Mouse (Mus musculus) limb, embryonic 13.5 days (tissue): Measurements from ENCODE around the gene Arap2. TPM values are rescaled to one million over a fixed set of nuclear protein-coding genes. Genes with fewer than 3 reads are reported as not detected.

Source experiments
- polyA plus RNA-seq: library from polyadenylated mRNA; unstranded; fragments of >200 nt; fragmentation: Nextera tagmentation; extraction: Ambion mirVana; gene quantifications from 2 replicates; pipeline ENCODE4 v1.2.1, GENCODE M21; 2015

Gene Arap2
- polyA plus RNA-seq, 1 experiment from 2014 or later = 2.2 TPM

Other genes starting within 250 kb of the Arap2 start
- gene Dthd1, start 47.7 kb upstream of the Arap2 start, polyA plus RNA-seq = not detected in 2 replicates